Mouse (Mus musculus): ENCODE measurements around the gene Slc3a1.
A peak's percentile ranks its signal among the peaks of the same experiment; 100 is the strongest.

Slc3a1 gene

DNA sequence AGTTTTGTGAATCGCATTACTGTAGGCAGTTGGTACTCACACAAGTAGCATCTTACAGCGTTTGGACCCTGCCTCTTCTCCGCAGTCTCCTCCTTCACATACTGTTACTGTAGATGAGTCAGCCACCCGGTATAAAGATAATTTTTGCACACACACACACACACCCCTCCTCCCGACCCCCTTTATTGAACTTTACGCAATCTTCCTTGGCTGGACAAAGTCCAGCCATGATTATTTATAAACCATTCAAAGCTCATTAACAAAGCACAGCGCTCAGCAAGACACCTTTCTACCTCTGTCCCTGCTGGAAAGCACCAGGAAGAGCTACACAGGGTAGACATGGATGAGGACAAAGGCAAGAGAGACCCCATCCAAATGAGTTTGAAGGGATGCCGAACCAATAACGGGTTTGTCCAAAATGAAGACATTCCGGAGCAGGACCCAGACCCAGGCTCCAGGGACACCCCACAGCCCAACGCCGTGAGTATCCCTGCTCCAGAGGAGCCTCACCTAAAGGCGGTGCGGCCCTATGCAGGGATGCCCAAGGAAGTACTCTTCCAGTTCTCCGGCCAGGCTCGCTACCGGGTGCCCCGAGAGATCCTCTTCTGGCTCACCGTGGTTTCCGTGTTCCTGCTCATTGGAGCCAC is at the start of gene Slc3a1:
Gene Slc3a1, plus strand, starts transcription at position 284 of the 647 bp plus-strand sequence.
- DNase-seq (ENCODE audit: low spot score in 2 of 2): no peak

DNA sequence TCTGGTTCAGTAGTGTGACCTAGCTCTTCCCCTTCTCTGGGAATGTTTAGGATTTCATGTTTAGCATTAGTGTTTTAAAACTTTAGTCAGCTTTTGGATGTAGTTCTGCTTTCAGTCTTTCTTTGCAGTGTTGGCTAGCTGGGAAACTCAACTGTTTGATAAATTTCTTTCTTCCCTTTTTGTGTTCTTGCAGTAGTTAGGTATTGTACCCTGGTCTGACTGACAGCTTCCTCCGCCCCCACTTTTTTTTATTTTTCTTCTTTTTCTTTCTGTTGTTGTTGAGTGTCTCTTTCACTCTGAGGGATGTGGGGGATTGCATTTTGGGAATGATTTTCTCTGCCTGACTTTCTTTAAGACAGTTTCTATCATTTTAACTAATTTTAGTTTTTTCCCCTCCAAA is 46.5 kb upstream of the Slc3a1 start:
- no peak for DNase-seq (ENCODE audit: low spot score in 2 of 2)

DNA sequence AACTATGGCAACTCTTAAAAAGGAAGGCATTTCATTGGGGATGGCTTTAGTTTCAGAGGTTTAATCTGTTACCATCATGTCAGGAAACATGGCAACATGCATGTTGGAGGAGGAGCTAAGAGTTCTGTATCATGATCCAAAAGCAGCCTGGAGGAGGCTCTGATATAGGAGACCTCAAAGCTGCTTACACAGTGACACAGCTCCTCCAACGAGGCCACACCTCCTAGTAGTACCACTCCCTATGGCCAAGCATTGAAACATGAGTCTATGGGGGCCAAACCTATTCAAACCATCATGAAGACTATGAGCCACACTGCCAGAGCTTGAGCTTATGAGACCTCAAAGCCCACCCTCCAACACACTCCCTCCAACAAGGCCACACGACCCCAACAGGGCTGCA is 45.4 kb upstream of the Slc3a1 start:
- DNase-seq (ENCODE audit: low spot score in 2 of 2): no peak

DNA sequence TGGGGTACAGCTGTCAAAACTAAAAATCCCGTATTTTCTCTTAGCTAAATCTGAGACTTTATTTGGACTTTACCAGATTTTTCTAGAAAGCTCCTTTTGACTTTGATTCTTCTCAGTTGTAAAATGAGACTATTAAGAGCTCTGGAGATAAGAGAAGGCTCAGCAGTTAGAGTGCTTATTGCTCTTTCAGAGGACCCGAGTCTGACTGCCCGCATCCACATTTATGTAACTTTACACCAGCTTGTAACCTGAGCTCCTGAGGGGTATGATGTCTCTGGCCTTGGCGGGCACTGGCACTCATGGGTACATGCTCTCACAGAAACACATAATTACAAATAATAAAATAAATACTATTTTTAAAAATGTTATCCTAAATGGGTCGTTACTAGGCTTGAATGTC is 41.8 kb upstream of the Slc3a1 start:
- DNase-seq (ENCODE audit: low spot score in 2 of 2): no peak

DNA sequence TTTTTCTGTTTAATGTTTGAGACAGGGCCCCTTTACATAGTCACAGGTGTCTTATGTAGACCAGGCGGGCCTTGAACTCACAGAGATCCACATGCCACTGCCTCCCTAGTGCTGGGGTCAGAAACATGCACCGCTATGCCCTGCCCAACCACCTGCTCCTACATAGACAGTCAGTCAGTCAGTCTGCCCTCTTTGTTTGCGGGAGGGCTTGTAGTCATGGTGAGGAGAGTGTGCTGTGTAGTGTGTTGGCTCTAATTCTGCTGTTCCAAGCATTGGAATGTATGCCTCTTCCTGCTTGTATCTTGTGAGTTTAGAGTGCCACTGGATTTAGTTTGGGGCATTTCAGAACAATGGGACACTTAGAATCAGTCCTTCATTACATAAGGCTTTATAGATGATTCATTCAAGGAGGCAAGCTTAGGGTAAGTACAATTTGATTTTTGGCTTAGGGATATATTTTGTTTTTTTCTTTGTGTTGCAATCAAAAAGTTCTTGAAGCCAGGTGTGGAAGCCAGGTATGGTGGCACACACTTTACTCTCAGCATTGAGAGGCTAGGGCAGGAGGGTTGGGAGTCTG is 40.3 kb upstream of the Slc3a1 start:
- no peak for DNase-seq (ENCODE audit: low spot score in 2 of 2)

DNA sequence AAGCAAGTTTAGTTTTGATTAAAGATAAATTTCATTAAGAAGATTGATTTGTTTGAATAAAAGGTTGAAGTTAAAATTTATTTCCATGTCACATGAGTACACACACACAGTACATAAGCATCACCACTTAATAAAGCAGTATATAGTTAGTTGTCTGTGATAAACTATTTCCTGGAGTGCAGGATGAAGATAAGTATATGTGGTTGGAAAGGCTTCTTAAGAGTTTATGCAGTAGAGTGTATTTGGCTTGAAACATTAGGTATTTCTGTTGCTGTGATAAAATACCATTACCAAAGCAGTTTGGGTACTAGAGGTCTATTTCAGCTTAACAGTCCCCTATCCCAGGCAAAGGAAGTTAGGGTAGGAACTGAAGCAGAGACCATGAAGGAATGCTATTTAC is 39.7 kb upstream of the Slc3a1 start:
- DNase-seq (ENCODE audit: low spot score in 2 of 2): no peak

DNA sequence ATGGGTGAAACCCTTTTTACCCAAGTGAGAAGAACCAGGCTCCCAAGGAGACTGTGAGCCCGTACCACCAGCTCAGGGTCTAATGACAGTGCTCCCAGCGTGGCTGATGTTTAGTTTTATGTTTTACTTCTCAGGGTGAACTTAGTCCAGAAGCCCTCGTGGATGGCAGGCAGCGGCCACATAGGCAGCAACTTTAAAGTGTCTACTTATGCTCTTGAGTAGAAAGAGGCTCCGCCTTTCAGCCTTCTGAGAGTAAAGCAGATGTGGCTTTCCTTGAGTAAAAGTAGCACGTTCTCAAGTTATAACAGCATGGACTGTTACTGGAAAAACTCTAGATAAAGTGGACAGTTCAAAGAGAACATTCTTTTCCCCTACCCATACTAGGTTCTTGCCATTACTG is 32.3 kb upstream of the Slc3a1 start:
- no peak for DNase-seq (ENCODE audit: low spot score in 2 of 2)

DNA sequence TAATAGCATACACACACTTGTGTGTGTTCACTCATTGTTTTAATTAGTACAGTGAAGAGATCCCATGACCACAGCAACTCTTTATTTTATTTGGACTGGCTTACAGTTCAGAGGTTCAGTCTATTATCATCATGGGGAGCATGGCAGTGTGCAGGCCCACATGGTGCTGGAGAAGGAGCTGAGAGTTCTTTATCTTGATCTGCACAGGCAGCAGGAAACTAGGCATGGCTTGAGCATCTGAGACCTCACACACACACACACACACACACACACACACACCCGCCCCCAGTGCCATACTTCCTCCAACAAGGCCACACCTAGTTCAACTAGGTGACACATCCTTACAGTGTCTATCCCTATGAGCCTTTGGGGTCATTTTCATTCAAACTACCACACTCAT is 30.5 kb upstream of the Slc3a1 start:
- DNase-seq (ENCODE audit: low spot score in 2 of 2): no peak

DNA sequence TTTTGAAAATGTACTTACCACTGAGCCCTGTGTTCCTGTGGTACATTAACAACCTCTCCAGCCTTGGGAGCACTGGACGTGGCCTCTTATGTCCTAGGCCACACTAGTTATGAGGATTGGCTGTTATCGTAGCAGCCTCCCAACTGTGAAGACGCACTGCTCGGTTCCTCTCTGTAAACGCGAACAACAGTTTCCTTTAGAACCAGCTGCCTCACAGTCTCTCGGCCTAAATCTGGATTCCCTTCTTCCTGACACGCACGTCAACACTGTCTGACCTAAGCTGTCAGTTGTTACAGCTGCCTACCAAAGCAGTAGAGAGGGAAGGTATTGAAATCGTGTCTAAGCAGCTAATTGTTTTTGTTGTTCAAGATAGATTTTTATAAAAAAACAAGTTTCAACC is 28.5 kb upstream of the Slc3a1 start:
- DNase-seq (ENCODE audit: low spot score in 2 of 2): no peak

DNA sequence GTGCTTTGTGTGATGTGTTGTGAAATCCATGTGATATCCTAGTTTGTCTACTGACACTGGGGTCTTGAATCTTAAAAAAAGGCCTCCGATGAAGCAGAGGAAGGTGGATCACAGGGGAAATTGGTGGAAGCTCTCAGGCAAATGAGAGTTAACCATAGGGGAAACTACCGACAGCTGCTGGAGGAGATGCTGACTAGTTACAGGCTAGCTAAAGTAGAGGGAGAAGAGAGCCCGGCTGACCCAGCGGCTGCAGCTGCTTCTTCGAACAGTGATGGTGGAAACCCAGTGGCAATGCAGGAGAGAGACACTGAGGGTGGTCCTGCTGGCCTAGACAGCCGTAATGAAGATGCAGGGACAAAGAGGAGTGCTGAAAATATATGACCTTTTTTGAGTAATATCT is 14.7 kb upstream of the Slc3a1 start:
- DNase-seq (ENCODE audit: low spot score in 2 of 2): no peak

DNA sequence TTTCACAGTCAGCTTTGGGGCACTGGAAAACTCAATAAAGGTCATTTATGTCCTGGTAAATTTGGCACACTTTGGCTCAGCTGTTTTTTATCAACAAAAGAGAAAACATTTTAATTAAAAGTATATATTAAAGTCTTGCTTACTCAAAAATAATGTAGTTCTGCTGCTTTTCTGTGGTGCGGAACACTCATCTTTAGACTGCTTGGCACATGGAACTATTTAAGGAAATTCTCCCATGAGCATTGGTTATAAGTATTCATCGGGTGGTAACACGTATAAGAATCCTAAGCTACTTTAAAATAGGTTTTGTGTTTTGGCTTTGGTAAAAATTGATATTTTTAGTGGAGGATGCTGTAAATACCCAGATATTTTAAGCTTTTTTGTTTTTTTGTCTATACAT is 13.5 kb upstream of the Slc3a1 start:
- no peak for DNase-seq (ENCODE audit: low spot score in 2 of 2)

DNA sequence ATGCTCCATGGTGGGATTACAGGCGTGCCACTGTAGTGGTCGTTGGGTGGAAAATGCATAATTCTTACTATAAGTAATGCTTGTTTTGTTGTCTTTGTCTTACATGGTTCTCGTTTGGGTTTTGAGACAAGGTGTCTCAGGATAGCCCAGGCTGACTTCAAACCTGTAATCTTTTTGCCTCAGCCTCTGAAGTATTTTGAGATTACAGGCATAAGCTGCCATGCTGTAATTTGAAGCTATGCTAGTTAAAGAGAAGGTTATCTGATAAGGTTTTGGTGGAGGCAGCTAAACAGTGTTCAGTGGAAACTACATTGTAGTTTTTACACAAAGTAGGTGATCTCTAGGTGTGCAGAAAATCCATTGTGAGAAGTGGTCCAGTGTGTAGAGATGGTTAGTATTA is 9.8 kb upstream of the Slc3a1 start:
- DNase-seq (ENCODE audit: low spot score in 2 of 2): no peak

DNA sequence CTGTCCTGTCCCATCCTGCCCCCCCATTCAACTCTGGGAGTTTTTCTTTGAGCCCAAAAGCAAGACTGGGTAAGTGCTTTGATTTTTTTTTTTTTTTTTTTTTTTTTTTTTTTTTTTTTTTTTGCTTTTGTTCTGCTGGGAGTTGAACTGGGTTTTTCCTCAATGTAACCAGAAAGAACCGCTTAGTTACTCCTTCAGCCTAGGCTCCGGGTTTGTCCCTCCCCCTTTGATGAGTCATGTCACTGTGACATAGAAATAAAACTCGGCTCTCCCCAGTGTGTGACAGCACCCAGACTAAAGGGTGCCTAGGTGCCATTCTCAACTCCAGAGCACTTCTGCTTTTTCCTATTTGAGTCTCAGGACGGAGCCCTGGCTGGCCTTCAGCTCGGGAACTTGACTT is 9.4 kb upstream of the Slc3a1 start:
- no peak for DNase-seq (ENCODE audit: low spot score in 2 of 2)

DNA sequence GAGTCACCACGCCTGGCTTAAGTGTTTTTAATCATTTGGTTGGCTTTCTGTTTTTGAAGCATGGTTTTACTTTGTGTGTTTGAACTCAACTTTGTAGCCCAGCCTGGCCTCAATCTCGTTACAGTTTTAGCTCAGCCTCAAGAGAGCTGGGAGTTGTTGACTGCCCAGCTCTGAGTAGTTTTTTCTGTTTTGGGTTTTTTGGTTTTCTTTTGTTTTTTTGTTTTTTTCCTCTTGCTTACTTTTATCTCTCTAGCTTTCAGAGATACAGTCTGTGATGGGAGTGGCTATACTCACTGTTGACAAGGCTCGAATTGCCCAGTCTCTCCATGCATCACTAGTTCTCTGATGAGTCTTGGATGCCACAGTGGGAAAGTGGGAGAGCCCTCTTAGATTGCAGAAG is 7.8 kb upstream of the Slc3a1 start:
- no peak for DNase-seq (ENCODE audit: low spot score in 2 of 2)

DNA sequence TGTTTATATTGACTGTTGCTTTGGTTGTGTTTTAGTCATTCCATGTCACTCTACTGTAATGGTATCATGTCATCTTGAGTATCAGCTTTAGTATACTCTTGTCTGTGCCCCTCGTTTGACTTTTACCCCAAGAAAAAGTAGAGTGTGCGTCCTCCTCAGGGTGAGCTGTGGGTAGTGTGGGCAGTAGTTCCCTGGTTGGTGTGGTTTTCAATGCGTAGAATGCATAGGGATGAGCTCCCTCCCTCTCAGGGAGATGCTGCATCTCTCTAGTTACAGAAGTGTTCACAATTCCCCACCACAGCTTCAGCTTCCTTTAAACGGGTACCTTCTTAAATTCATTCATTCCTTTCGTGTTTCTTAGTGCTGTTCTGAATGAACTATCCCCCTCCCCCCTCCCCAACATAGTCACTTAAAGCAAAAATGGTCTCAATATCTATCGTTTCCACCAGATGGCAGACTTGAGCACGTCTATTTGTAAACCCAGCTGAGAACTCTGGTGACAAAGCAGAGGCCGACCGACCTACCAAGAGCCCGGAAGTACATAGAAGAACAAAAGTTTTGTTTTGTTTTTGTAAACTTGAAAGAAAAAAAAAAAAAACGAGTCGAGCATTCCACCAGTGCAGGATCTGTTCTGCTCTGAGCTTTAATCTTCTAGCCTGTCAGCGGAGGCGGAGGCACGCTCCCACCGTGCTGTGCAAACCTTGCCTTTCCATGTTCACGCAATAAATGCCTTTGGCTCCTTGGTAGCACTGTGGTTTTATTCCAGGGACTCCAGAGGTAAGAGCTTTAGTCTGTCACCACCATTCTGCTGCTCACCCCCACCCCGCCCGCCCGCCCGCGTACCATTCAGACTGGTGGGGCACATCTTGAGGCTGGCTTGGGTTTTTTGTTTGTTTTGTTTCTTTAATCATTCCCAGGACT is 4.7 kb upstream of the Slc3a1 start:
- DNase-seq (ENCODE audit: low spot score in 2 of 2): peak in 1 of 2 experiments; percentile 55

DNA sequence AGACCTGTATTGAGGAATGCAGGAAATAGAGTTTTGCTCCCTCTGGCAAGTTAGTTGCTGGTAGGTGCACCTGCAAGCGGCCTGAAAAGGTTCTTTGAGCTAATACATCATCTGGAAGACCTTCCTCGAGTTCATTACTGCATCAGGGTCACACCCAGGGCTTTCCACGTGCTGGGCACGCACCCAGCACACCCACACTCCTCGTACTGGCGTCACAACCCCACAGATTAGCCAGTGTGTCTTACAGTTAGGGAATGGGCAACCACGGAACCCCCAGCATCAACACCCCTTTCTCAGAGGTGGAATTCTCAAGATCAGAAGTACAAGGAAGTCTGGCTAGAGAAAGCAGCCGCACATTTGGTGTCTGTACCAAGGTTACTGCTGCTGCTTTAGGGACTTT is 3.9 kb upstream of the Slc3a1 start:
- DNase-seq (ENCODE audit: low spot score in 2 of 2): no peak

DNA sequence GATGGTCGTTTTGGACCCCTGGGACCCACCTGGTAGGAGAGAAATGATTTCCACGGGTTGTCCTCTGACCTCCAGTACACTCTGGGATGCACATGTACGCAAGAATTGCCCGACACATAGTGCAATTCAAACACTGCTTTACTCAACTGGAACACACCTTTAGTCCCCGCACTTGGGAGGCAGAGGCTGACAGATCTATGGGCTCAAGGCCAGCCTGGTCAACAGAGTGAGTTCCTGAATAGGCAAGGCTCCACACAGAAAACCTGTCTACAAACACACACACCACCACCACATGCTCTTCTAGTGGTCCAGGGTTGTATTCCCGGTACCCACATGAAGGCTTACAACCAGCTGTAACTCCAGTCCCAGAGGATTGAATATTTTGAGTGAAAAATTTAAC is 3.0 kb upstream of the Slc3a1 start:
- no peak for DNase-seq (ENCODE audit: low spot score in 2 of 2)

DNA sequence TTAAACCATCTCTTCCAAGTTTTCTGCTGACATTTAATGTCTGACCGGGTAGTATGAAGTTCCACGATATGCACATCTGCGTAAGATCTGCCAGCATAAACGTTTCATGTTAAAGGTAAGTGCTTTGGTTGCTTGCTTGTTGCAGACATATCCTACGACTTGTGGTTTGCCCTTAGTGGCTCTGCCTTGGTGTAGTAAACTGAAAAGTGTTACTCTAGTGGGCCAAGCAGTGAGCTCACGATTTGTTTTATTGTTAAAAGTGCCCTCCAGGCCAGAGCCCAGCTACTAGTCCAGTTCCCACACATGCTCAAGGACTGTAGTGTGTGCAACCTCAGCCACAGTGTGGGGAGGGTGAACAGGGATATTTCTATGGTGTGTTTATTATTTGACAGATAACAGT is 1.7 kb upstream of the Slc3a1 start:
- no peak for DNase-seq (ENCODE audit: low spot score in 2 of 2)

DNA sequence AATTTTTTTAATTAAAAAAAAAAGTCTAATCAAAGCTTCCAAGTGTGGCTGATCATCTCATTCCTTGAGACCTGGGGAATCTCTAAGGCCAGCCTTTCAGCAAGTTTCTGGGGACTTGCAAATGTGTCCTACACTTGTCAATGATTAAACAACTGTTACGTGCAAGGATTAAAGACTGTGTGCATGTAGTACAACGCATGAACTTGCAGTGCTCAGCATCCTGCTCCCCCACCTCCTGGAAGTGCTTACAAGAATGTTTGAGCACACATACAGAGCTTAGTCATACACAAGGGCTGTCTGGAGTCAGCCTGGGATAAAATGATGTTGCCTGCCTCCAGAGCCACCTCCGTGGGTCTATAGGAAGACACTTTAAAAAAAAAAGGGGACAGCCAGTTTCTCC is 929 bp upstream of the Slc3a1 start:
- DNase-seq (ENCODE audit: low spot score in 2 of 2): no peak

DNA sequence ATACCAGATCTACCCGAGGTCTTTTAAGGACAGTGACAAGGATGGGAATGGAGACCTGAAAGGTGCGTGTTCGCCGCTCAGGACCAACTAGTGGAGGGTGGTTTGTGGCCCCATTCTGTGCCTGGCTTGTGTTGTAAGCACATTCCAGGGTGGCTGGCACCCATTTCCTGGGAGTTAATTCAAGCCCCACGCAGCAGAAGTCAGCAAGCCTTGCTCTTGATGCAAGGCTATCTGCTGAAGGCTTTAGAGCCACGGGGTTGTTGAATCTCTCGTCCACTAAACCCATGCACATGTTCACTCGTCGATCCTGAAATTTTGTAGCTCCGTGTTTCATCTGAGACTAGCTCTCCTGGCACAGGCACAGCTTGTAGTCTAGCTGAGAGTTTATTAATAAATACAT is 621 bp downstream of the Slc3a1 start:
- DNase-seq (ENCODE audit: low spot score in 2 of 2): no peak

DNA sequence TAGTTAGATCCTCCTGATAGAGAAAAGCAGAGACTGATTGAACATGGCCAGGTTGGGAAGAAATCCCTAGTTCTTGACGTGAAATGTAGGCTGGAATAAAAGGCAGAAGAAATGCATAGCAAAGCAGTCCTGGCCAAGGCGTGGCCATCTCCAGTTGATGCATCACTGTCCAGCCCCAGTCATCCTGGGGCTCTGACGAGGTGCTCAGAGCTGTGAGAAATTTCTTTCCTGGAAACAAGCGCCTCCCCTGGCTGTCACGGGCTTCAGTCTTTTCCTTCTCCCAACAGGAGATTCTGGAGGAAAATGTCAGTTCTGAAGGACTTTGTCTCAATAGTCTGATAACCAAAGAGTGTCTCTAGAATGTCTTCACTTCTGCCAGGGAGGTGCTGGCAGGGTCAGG is 2.5 kb downstream of the Slc3a1 start:
- no peak for DNase-seq (ENCODE audit: low spot score in 2 of 2)

DNA sequence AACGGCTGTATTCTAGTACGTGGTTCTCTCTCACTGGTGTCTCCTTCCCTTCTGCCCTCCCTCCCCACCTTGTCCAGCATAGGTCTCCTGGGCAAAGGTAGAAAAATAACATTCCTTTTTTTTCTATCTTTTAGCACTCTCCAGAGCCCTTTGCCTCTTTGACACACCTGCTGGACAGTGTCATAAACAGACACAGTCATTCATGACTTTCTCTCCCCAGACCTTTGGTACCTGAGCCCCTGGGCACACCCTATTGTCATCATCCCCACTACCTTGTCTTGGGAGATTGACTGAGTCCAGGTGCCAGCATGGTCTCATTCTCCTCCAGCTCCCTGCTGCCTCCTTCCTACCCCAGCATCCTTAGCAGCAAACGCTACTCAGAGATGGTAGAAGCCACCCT is 4.9 kb downstream of the Slc3a1 start:
- no peak for DNase-seq (ENCODE audit: low spot score in 2 of 2)

DNA sequence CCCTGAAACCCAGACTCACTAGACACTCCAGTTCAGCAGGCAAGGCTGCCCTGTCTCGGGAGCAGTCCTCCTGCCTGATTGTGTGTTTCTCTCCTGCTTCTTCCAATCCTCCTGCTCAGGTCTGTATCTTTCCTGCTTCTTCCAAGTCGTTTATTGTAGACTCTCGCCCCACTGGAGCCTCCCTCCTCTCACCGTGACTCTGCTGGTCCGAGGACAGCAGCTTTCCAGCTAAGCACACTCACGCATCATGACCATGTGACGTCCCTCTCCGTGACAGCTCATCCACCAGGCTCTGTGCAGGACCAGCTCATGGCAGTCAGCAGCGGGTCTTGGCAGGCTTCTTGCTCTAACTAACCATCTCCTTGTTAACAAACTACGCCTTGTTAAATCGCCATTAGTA is 5.9 kb downstream of the Slc3a1 start:
- no peak for DNase-seq (ENCODE audit: low spot score in 2 of 2)

Measured in cerebellum, postnatal 4 days (tissue).